Mouse (Mus musculus) lung, embryonic 16.5 days (tissue): ENCODE results near the gene Asic2. TPM values are rescaled to one million over a fixed set of nuclear protein-coding genes. Genes with fewer than 3 reads are reported as not detected.

Source experiments
- ATAC-seq: fragments of 200-750 bp; cut with Nextera tagmentation; 2 replicates; pipeline ENCODE4 v1.8.0; 2017; ENCODE audit warnings: low read depth, mild to moderate bottlenecking, moderate library complexity
- H3K27ac ChIP-seq: fragments of 300-500 bp; sonication (generic); 2 replicates; pipeline ENCODE4 v1.5.1; 2014; ENCODE audit warnings: mild to moderate bottlenecking, control low read depth, low read length
- H3K27me3 ChIP-seq: fragments of 300-500 bp; sonication (generic); 2 replicates; pipeline ENCODE4 v1.6.1; 2014; ENCODE audit warnings: low read depth, low read length, mixed read lengths; ENCODE audit not compliant: control insufficient read depth, insufficient read depth
- H3K36me3 ChIP-seq: fragments of 300-500 bp; sonication (generic); 2 replicates; pipeline ENCODE4 v1.6.1; 2014; ENCODE audit warnings: low read length; ENCODE audit not compliant: control insufficient read depth, insufficient read depth
- H3K4me1 ChIP-seq: fragments of 300-500 bp; sonication (generic); replicated peaks from 2 replicates; pipeline ENCODE4 v1.6.1; 2014; ENCODE audit warnings: low read length, mixed read lengths; ENCODE audit not compliant: control insufficient read depth, insufficient read depth
- H3K4me2 ChIP-seq: fragments of 300-500 bp; sonication (generic); 2 replicates; pipeline ENCODE4 v1.6.1; 2014; ENCODE audit warnings: low read depth, low read length, control low read depth
- H3K4me3 ChIP-seq: fragments of 300-500 bp; sonication (generic); 2 replicates; pipeline ENCODE4 v1.5.1; 2014; ENCODE audit warnings: mild to moderate bottlenecking, low read length, control low read depth
- H3K9ac ChIP-seq: fragments of 300-500 bp; sonication (generic); 2 replicates; pipeline ENCODE4 v1.6.1; 2014; ENCODE audit warnings: low read length, control low read depth
- H3K9me3 ChIP-seq: fragments of 300-500 bp; sonication (generic); 2 replicates; pipeline ENCODE4 v1.6.1; 2016; ENCODE audit warnings: low read length; ENCODE audit not compliant: control insufficient read depth
- WGBS: fragments of 180-500 bp; shearing (Covaris S2); extraction: QIAGEN DNeasy Blood & Tissue Kit; methylation state at CpG from one replicate; pipeline ENCODE4 v1.1.7; 2014; 5-methylcytosine and 5-hydroxymethylcytosine counted together
- polyA plus RNA-seq: library from polyadenylated mRNA; unstranded; fragments of >200 nt; fragmentation: Nextera tagmentation; extraction: Ambion mirVana; gene quantifications from 2 replicates; pipeline ENCODE4 v1.2.1, GENCODE M21; 2015

The Asic2 gene
- polyA plus RNA-seq, 1 experiment from 2014 or later: 0.31 TPM

GRCm38 (mm10) chr11:81597601-81598000 is 370.7 kb downstream of the Asic2 start:
- no peak overlapping the region for H3K9ac ChIP-seq
- no peak for ATAC-seq
- no peaks in the 10 kb centered on the region for H3K27me3 ChIP-seq
- WGBS: 74% methylated on average over 5 of the region's 5 CpGs
- no peaks in the 10 kb centered on the region for H3K4me1 ChIP-seq
- H3K27ac ChIP-seq: no peak overlapping the region
- H3K4me3 ChIP-seq: no peak overlapping the region
- no peaks in the 10 kb centered on the region for H3K36me3 ChIP-seq
- no peak overlapping the region for H3K4me2 ChIP-seq
- no peaks in the 10 kb centered on the region for H3K9me3 ChIP-seq

- Histone ChIP-seq H3K27ac (no peak overlapping the region), H3K9ac (no peak overlapping the region), H3K4me2 (no peak overlapping the region), H3K36me3 (no peaks in the 10 kb centered on the region), H3K27me3 (no peaks in the 10 kb centered on the region), H3K4me3 (no peak overlapping the region), H3K4me1 (no peaks in the 10 kb centered on the region), H3K9me3 (no peaks in the 10 kb centered on the region)
- 46% methylated on average over 2 of the region's 2 CpGs for WGBS
- peak; percentile 67 for ATAC-seq
Observed at GRCm38 (mm10) chr11:81595235-81595634, 373.0 kb downstream of the Asic2 start.

- ATAC-seq: no peak
- Histone ChIP-seq H3K9ac (no peak overlapping the region), H3K4me2 (no peak overlapping the region), H3K4me1 (peaks cover 6% of the 10 kb centered on the region; the same call in 1 of the 2 replicates), H3K27me3 (no peaks in the 10 kb centered on the region), H3K27ac (no peak overlapping the region), H3K4me3 (no peak overlapping the region), H3K36me3 (no peaks in the 10 kb centered on the region), H3K9me3 (no peaks in the 10 kb centered on the region)
- WGBS: 51% methylated on average over 5 of the region's 5 CpGs
Observed at GRCm38 (mm10) chr11:81592776-81593175, 375.5 kb downstream of the Asic2 start.

- no peaks in the 10 kb centered on the region for H3K27me3 ChIP-seq
- no peak overlapping the region for H3K4me3 ChIP-seq
- ATAC-seq: no peak
- no peaks in the 10 kb centered on the region for H3K9me3 ChIP-seq
- no peak overlapping the region for H3K27ac ChIP-seq
- peaks cover 6% of the 10 kb centered on the region; the same call in 1 of the 2 replicates for H3K4me1 ChIP-seq
- H3K36me3 ChIP-seq: no peaks in the 10 kb centered on the region
- H3K9ac ChIP-seq: no peak overlapping the region
- no peak overlapping the region for H3K4me2 ChIP-seq
- 65% methylated on average over 4 of the region's 4 CpGs for WGBS
Observed at GRCm38 (mm10) chr11:81590911-81591310, 377.3 kb downstream of the Asic2 start.

- no peaks in the 10 kb centered on the region for H3K9me3 ChIP-seq
Observed at GRCm38 (mm10) chr11:81588630-81589029, 379.6 kb downstream of the Asic2 start.

GRCm38 (mm10) chr11:81587942-81588341 is 380.3 kb downstream of the Asic2 start:
- Histone ChIP-seq H3K4me1 (peaks cover 6% of the 10 kb centered on the region; the same call in 1 of the 2 replicates), H3K27me3 (no peaks in the 10 kb centered on the region), H3K9ac (no peak overlapping the region), H3K27ac (no peak overlapping the region), H3K4me2 (no peak overlapping the region), H3K4me3 (no peak overlapping the region), H3K9me3 (no peaks in the 10 kb centered on the region), H3K36me3 (no peaks in the 10 kb centered on the region)
- 30% methylated on average over 17 of the region's 17 CpGs for WGBS
- ATAC-seq: no peak

More at GRCm38 (mm10) chr11:81588630-81589029, 379.6 kb downstream of the Asic2 start:
- WGBS: 10% methylated on average over 10 of the region's 10 CpGs
- no peak for ATAC-seq
- Histone ChIP-seq H3K27me3 (no peaks in the 10 kb centered on the region), H3K9ac (no peak overlapping the region), H3K4me2 (no peak overlapping the region), H3K36me3 (no peaks in the 10 kb centered on the region), H3K4me1 (peaks cover 6% of the 10 kb centered on the region; the same call in 1 of the 2 replicates), H3K4me3 (no peak overlapping the region), H3K27ac (no peak overlapping the region)

GRCm38 (mm10) chr11:81587114-81587513 is 381.1 kb downstream of the Asic2 start:
- Histone ChIP-seq H3K27me3 (no peaks in the 10 kb centered on the region), H3K9me3 (no peaks in the 10 kb centered on the region), H3K4me2 (no peak overlapping the region), H3K4me3 (no peak overlapping the region), H3K36me3 (no peaks in the 10 kb centered on the region), H3K9ac (no peak overlapping the region), H3K27ac (no peak overlapping the region), H3K4me1 (peaks cover 6% of the 10 kb centered on the region; the same call in 1 of the 2 replicates)
- WGBS: 53% methylated on average over 9 of the region's 9 CpGs
- no peak for ATAC-seq

- 92% methylated on average over 9 of the region's 9 CpGs for WGBS
- ATAC-seq: no peak
Observed at GRCm38 (mm10) chr11:81584506-81584905, 383.8 kb downstream of the Asic2 start.

GRCm38 (mm10) chr11:81583195-81583594 is 385.1 kb downstream of the Asic2 start:
- Histone ChIP-seq H3K36me3 (no peaks in the 10 kb centered on the region), H3K4me2 (no peak overlapping the region), H3K27ac (no peak overlapping the region), H3K9ac (no peak overlapping the region), H3K4me3 (no peak overlapping the region), H3K4me1 (peaks cover 4% of the 10 kb centered on the region; the same call in 1 of the 2 replicates), H3K9me3 (no peaks in the 10 kb centered on the region), H3K27me3 (no peaks in the 10 kb centered on the region)
- 62% methylated on average over 7 of the region's 7 CpGs for WGBS
- no peak for ATAC-seq

More at GRCm38 (mm10) chr11:81584506-81584905, 383.8 kb downstream of the Asic2 start:
- Histone ChIP-seq H3K27me3 (no peaks in the 10 kb centered on the region), H3K4me3 (no peak overlapping the region), H3K4me1 (peaks cover 6% of the 10 kb centered on the region; the same call in 1 of the 2 replicates), H3K9ac (no peak overlapping the region), H3K4me2 (no peak overlapping the region), H3K36me3 (no peaks in the 10 kb centered on the region), H3K27ac (no peak overlapping the region), H3K9me3 (no peaks in the 10 kb centered on the region)

GRCm38 (mm10) chr11:81582161-81582560 is 386.1 kb downstream of the Asic2 start:
- Histone ChIP-seq H3K9me3 (no peaks in the 10 kb centered on the region), H3K27me3 (no peaks in the 10 kb centered on the region), H3K4me1 (no peaks in the 10 kb centered on the region), H3K9ac (no peak overlapping the region), H3K36me3 (no peaks in the 10 kb centered on the region), H3K4me2 (no peak overlapping the region), H3K4me3 (no peak overlapping the region), H3K27ac (no peak overlapping the region)
- WGBS: 40% methylated on average over 5 of the region's 5 CpGs
- ATAC-seq: no peak
